Mouse (Mus musculus) yolk sac, embryonic 10.5 days (tissue): ENCODE measurements around the gene Slc29a2.

Experiments
- DNase-seq: peaks from one replicate; pipeline ENCODE4 v3.0.0-alpha.2; 2017; ENCODE audit warnings: low spot score

The Slc29a2 gene

GRCm38 (mm10) chr19:5032686-5033085 is 9.0 kb downstream of the Slc29a2 start:
- DNase-seq, result no peak

DNA sequence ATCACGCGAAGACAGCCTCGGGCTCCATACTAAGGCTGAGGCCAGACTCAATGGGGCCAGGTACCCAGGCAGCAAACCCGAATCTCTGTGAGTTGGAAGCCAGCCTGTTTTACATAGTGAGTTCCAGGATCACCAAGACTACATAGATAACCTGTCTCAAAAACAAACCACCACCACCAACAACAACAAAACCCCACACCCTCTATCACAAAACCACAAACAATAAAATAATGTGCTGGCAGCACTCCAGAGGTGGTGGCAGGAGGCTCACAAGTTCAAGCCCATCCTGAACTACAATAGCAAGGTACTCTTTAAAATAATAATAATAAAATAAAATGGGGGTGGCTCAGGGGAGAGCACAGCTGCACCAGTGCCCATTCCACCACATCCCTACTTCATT is 12.9 kb downstream of the Slc29a2 start:
- DNase-seq, result no peak

- peak; percentile 88 for DNase-seq
Observed at GRCm38 (mm10) chr19:5037678-5038571, 14.3 kb downstream of the Slc29a2 start.

- DNase-seq, result peak; percentile 92
Observed at GRCm38 (mm10) chr19:5038709-5039156, 15.1 kb downstream of the Slc29a2 start, which contains the start of the genes B4gat1 and AC124502.3. TSS of gene B4gat1 (plus strand) at chr19:5038826. TSS of gene AC124502.3 (plus strand) at chr19:5038891.

DNA sequence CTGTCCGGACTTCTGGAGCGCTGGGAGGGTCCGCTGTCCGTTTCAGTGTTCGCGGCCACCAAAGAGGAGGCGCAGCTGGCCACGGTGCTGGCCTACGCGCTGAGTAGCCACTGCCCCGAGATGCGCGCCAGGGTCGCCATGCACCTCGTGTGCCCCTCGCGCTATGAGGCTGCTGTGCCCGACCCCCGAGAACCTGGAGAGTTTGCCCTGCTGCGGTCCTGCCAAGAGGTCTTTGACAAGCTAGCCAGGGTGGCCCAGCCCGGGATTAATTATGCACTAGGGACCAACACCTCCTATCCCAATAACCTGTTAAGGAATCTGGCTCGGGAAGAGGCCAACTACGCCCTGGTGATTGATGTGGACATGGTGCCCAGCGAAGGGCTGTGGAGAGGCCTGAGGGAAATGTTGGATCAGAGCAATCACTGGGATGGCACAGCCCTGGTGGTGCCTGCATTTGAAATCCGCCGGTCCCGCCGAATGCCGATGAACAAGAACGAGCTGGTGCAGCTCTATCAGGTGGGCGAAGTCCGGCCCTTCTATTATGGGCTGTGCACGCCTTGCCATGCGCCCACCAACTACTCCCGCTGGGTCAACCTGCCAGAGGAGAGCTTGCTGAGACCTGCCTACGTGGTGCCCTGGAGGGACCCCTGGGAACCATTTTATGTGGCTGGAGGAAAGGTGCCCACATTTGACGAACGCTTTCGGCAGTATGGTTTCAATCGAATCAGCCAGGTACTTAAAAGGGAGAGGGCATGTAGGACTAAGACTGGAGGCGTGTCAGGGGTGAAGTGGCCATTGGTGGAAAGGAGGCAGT is 15.8 kb downstream of the Slc29a2 start:
- no peak for DNase-seq

GRCm38 (mm10) chr19:5040862-5041523 is 17.3 kb downstream of the Slc29a2 start, which contains the start of gene Brms1:
TSS of gene Brms1 (plus strand) at chr19:5041354.
- DNase-seq, result peak; percentile 94

DNA sequence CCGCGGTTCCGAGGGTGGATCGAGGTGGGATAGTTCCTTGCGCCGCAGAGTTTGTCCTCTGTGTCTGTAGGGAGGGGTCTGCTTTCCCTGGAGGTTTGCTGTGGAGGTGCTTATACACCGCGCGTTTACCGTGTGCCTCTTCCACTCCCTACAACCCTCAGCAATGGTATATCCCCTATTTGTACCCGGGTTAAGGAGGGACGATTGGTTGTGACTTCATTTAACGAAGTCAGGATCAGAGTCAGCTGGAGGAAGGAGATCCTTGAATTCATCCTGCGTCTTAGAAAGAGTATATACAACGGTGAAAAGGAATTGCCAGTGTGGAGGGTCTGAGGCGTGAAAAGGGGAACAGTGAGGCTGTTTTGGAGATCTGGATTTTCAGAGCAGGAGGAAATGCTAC is 17.9 kb downstream of the Slc29a2 start:
- DNase-seq, result no peak

- DNase-seq, result no peak
Observed at GRCm38 (mm10) chr19:5045531-5045930, 21.9 kb downstream of the Slc29a2 start.

DNA sequence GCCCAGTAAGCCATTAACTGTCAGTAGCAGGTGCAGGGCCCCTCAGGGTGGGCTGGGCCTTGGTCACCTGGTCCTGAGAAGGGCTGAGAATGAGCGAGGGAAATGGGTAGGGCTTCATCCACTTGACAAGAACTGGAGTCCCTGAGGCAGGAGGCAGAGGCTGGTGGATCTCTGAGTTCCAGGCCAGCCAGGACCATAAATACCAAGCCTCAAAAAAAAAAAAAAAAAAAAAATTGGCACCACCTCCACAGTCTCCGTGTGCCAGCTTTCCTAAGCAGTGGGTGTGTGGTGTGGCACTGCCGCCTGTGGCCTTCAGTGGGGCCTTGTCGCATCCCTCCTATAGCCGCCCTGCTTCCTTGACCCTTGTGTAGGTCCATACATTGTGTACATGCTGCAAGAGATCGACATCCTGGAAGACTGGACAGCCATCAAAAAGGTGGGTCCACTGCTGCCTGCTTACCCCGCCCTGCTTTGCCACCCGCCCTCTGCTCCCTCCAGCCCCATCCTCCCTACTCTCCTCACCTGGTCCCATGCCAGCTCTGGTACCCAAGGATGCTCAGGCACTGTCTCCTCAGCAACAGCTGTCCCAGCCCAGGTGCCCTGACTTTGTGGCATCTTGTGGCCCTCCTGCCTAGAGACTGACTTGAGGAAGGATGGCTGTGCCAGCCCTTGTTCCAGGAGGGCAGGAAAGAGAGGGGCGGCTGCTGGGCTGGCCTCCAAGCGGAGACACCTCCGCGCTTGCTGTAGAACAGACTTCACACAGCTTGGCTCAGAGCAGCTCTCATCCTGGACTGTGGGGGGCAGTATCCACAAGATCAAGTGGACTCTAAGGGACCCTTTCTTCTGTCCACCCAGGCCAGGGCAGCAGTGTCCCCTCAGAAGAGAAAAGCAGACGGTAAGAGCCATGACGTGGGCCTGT is 24.7 kb downstream of the Slc29a2 start:
- DNase-seq, result no peak

- DNase-seq, result no peak
Observed at GRCm38 (mm10) chr19:5049325-5049724, 25.7 kb downstream of the Slc29a2 start.

- DNase-seq, result peak; percentile 83
Observed at GRCm38 (mm10) chr19:5050047-5050905, 26.6 kb downstream of the Slc29a2 start, which contains the start of gene Rin1. TSS of gene Rin1 (plus strand) at chr19:5050481.

DNA sequence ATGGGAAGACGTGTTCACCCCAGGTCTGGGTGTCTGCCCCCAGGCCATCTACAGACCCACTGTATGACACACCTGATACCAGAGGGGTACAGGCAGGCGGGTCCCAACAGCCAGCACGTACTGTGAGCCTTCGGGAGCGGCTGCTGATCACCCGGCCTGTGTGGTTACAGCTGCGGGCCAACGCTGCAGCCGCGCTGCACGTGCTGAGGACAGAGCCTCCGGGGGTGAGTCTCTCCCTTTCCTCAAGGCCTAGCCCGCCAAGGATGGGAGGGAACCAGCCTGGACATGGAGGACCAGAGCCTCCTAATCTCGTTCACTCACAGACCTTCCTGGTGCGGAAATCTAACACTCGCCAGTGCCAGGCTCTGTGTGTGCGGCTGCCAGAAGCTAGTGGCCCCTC is 27.4 kb downstream of the Slc29a2 start:
- no peak for DNase-seq

GRCm38 (mm10) chr19:5051515-5051914 is 27.9 kb downstream of the Slc29a2 start:
- DNase-seq, result no peak

GRCm38 (mm10) chr19:5052166-5052822 is 28.6 kb downstream of the Slc29a2 start:
- DNase-seq, result no peak

DNA sequence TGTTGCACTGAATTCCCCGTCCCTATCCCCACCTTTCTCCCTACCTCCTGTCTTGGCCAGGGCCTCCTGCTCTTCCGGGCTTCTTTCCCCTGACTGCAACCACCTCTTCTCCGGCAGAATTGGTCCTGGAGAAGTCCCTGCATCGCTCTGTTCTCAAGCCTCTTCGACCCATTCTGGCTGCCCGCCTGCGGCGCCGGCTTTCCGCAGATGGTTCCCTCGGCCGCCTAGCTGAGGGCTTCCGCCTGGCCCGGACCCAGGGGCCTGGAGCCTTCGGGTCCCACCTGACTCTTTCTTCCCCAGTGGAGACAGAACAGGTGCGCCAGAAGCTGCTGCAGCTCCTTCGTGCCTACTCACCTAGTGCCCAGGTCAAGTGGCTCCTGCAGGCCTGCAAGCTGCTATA is 29.2 kb downstream of the Slc29a2 start:
- no peak for DNase-seq

DNA sequence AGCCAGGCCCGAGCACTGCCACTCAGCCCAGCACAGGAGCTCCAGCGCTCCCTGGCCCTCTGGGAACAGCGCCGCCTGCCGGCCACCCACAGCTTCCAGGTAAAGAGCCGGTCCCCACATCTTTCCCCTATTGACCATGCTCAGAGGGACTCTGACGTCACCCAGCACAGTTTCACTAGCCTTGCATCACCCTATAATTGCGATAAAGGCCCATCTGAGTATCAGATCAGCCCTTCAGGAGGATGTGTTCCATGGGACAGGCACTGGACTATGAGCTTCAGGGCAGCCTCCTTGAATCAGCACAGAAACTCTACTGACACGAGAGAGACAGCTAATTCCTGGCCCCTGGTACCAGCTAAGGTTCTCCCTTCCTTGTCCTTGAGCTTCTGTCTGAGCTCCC is 30.2 kb downstream of the Slc29a2 start:
- DNase-seq, result no peak

DNA sequence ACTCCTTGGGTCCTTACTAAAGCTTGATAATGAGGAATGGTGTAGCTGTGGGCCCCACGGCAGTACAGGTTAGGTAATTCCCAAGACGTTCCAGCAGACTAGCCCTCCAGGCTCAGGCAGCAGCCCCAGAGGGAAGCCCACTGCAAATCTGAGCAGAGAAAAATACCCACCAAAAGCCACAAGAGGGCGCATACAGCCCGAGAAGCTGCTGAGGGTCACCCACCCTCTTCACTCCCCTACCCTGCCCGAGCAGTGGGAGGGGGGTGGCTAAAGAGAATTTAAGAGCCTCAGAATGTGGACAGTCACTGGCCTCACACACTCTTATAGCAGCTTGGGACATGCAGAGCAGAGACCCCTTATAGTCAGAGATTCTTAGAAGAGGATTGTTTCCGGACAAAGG is 32.6 kb downstream of the Slc29a2 start:
- peak; percentile 57 for DNase-seq

DNA sequence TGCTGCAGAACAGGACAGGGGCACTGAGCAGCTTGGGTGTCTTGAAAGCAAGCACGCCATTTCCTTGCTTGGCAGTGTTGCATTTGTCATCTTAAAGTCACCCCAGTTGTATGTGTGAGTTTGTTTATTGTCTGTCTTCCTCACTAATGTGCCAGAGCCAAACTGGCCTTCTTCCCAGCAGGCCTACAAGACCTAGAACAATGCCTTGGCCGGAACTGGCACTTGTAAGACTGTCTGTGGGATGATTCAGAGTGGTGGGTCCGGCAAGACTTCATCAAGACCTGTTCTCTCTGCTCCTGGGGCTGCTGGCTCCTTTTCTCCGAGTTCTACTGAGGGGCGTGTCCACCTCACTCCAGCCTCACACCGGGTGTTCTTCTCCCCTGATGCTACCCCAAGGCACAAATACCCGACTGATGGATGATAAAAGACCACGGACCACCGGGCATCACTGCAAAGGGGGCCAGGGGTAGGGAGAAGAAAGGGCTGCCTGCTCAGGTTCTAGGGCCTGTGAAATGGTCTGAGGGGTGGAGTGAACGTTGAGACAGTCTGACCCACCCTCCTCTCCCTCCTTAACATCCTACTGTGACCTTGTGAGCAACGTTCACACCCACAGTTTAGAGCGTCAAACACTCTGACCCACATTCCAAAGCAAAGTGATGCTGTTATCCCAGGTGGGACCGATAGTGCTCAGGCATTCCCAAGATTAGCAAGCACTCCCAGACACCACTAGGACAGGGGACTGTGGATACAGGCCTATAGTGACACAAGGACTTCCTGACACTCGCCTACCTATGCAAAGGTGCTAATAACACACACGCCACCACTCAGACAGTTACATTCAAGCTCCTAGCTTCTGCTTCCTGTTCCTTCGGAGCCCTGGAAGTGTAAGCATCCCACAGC is 34.5 kb downstream of the Slc29a2 start:
- DNase-seq, result no peak
